8 mouse cellular contexts compared by ENCODE assay signal in the genomic region with DNA sequence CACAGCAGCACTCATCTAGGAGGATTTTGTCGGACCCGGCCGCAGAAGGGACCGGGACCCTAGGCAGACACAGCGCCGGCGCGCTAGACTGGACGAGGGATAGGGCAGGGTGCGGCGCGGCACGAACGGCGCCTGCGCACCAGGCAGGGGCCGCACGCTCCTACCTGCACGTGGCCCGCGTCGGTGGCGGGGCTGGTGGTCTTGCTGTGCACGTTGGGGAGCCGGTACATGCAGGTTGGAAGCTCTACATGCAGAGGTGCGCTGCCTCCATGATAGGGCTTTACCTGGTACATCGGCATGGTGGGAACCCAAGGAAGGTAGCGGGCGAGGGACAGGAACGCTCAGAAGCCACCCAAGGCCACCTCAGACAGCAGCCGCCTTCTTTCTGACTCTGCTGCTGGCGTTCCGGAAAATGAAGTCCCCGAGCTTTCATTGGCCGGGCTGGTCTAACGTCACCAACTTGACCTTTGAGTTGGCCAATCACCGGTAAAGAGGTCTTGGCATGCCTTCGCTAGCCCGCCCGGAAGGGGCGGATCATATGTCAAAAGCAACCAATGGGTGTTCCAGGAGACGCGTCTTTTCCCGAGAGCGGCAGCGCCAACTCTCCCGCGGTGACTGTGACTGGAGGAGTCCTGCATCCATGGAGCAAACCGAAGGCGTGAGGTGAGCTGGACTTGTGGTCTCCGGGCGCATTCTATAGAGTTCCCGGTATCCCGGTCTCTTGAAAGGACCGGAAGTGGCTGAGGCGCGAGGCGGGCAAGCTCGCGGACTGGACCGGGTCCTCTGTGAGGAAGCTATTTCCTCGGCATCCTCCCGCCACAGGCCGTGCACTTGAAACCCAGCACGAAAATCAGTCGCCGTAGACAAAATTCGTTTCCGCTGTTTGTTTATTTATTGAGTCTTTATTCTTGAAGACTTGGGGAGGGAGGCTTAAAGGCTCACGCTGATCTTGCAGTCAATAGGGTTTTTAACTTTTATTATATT. TPM values are rescaled to one million over a fixed set of nuclear protein-coding genes. Genes with fewer than 3 reads are reported as not detected.
DNase-seq lines count a peak whose midpoint lies in the region; ATAC-seq and TF ChIP-seq lines count a peak whose summit lies in the region.

A gene (minus strand): TSS at position 431 of the 984 bp plus-strand sequence.
A gene (plus strand): TSS at position 548 of the 984 bp plus-strand sequence.

- DNase-seq in 3134 (ENCODE audit: extremely low read depth, insufficient read length, low spot score), result peak; percentile 94
- DNase-seq in adrenal gland, postnatal 36 days, result peak; percentile 96
- DNase-seq in heart, adult 18-20 months, result peak; percentile 97 to 98
- peak; percentile 99 for DNase-seq in kidney, adult 2 months
- DNase-seq in spleen, adult 2 months (ENCODE audit: low read depth in 1 of 2, low spot score in 2 of 2), result peak; percentile 93 to 95

- peaks cover 26% of the 10 kb centered on the region for H3K4me1 ChIP-seq in embryonic facial prominence, embryonic 13.5 days
- H3K4me1 ChIP-seq in kidney, adult 2 months (ENCODE audit: control insufficient read depth, insufficient read depth, low read length), result peaks cover 3% of the 10 kb centered on the region; the same call in 1 of the 2 replicates
- peaks cover 18% of the 10 kb centered on the region for H3K4me1 ChIP-seq in limb, embryonic 12.5 days (replicated peaks)
- H3K4me1 ChIP-seq in midbrain, embryonic 15.5 days, result peaks cover 28% of the 10 kb centered on the region
- H3K4me1 ChIP-seq in spleen, adult 2 months (ENCODE audit: control insufficient read depth, insufficient read depth, insufficient read length), result no peaks in the 10 kb centered on the region; the same call in none of the 2 replicates

- no peak for TF ChIP-seq CTCF in kidney, adult 2 months (conservative IDR thresholded peaks at IDR 0.05; ENCODE audit: insufficient read depth, insufficient read length, low read depth, low read length)
- TF ChIP-seq CTCF in spleen, adult 2 months (IDR thresholded peaks at IDR 0.05; ENCODE audit: extremely low read depth, insufficient read depth, insufficient read length, insufficient replicate concordance), result no peak

- peaks cover 30% of the 10 kb centered on the region for H3K36me3 ChIP-seq in embryonic facial prominence, embryonic 13.5 days
- no peaks in the 10 kb centered on the region for H3K36me3 ChIP-seq in kidney, adult 2 months (ENCODE audit: control insufficient read depth, insufficient read depth, low read length)
- peaks cover 30% of the 10 kb centered on the region for H3K36me3 ChIP-seq in limb, embryonic 12.5 days
- peaks cover 12% of the 10 kb centered on the region; the same call in 1 of the 2 replicates for H3K36me3 ChIP-seq in midbrain, embryonic 15.5 days (replicated peaks)
- peaks cover 3% of the 10 kb centered on the region for H3K36me3 ChIP-seq in spleen, adult 2 months (ENCODE audit: control insufficient read depth, insufficient read depth, low read length)

- no peaks in the 10 kb centered on the region for H3K27me3 ChIP-seq in embryonic facial prominence, embryonic 13.5 days
- no peaks in the 10 kb centered on the region for H3K27me3 ChIP-seq in kidney, adult 2 months (replicated peaks; ENCODE audit: control insufficient read depth, insufficient read depth, low read length)
- H3K27me3 ChIP-seq in limb, embryonic 12.5 days, result no peaks in the 10 kb centered on the region
- H3K27me3 ChIP-seq in midbrain, embryonic 15.5 days (replicated peaks), result no peaks in the 10 kb centered on the region
- no peaks in the 10 kb centered on the region for H3K27me3 ChIP-seq in spleen, adult 2 months (ENCODE audit: control insufficient read depth, insufficient read depth, low read length)

- WGBS in embryonic facial prominence, embryonic 13.5 days, result under 1% methylated on average over 70 of the region's 70 CpGs
- WGBS in kidney, adult 2 months, result under 1% methylated on average over 70 of the region's 70 CpGs
- WGBS in limb, embryonic 12.5 days, result under 1% methylated on average over 70 of the region's 70 CpGs
- under 1% methylated on average over 70 of the region's 70 CpGs for whole genome bisulfite sequencing in midbrain, embryonic 15.5 days
- under 1% methylated on average over 70 of the region's 70 CpGs for WGBS in spleen, adult 2 months

- H3K4me2 ChIP-seq in embryonic facial prominence, embryonic 13.5 days, result peak within 1 kb of the TSS; percentile 76
- peak within 1 kb of the TSS; percentile 67 for H3K4me2 ChIP-seq in limb, embryonic 12.5 days
- peak within 1 kb of the TSS; percentile 76 for H3K4me2 ChIP-seq in midbrain, embryonic 15.5 days

- H3K9me3 ChIP-seq in embryonic facial prominence, embryonic 13.5 days, result no peaks in the 10 kb centered on the region
- no peaks in the 10 kb centered on the region for H3K9me3 ChIP-seq in limb, embryonic 12.5 days
- H3K9me3 ChIP-seq in midbrain, embryonic 15.5 days, result no peaks in the 10 kb centered on the region

- peak; percentile 33 for TF ChIP-seq POLR2A in kidney, adult 2 months (IDR thresholded peaks at IDR 0.05; ENCODE audit: low read depth, low read length)
- no peak; the same call in 1 of the 2 replicates for TF ChIP-seq POLR2A in spleen, adult 2 months (IDR thresholded peaks at IDR 0.05; ENCODE audit: low read depth, low read length)

- peak within 1 kb of the TSS; percentile 84 for H3K27ac ChIP-seq in embryonic facial prominence, embryonic 13.5 days
- H3K27ac ChIP-seq in kidney, adult 2 months (ENCODE audit: insufficient read depth, low read depth, low read length), result peak within 1 kb of the TSS; percentile 86
- H3K27ac ChIP-seq in limb, embryonic 12.5 days, result peak within 1 kb of the TSS; percentile 84
- H3K27ac ChIP-seq in midbrain, embryonic 15.5 days, result peak within 1 kb of the TSS; percentile 87
- H3K27ac ChIP-seq in spleen, adult 2 months (ENCODE audit: insufficient read depth, low read length), result peak within 1 kb of the TSS; percentile 77

- ATAC-seq in embryonic facial prominence, embryonic 13.5 days (ENCODE audit: insufficient number of reproducible peaks, insufficient read depth, low FRiP score, low TSS enrichment, low read depth), result peak; percentile 99
- peak; percentile 99 for ATAC-seq in limb, embryonic 12.5 days (ENCODE audit: insufficient number of reproducible peaks, insufficient read depth, low FRiP score, low TSS enrichment, low read depth)
- ATAC-seq in midbrain, embryonic 15.5 days (replicated peaks), result peak; percentile 100

- H3K9ac ChIP-seq in embryonic facial prominence, embryonic 13.5 days, result peak within 1 kb of the TSS; percentile 74
- H3K9ac ChIP-seq in limb, embryonic 12.5 days (replicated peaks), result peak within 1 kb of the TSS; percentile 63
- H3K9ac ChIP-seq in midbrain, embryonic 15.5 days, result peak within 1 kb of the TSS; percentile 70

- H3K4me3 ChIP-seq in embryonic facial prominence, embryonic 13.5 days, result peak within 1 kb of the TSS; percentile 83
- peak within 1 kb of the TSS; percentile 97 for H3K4me3 ChIP-seq in kidney, adult 2 months (ENCODE audit: insufficient read depth, low read depth, low read length)
- peak within 1 kb of the TSS; percentile 75 for H3K4me3 ChIP-seq in limb, embryonic 12.5 days (replicated peaks)
- peak within 1 kb of the TSS; percentile 75 for H3K4me3 ChIP-seq in midbrain, embryonic 15.5 days
- H3K4me3 ChIP-seq in spleen, adult 2 months (ENCODE audit: extremely low read depth, insufficient read depth, insufficient read length), result peak within 1 kb of the TSS; percentile 81

RNA-seq across cellular contexts. Expression of the first gene that starts in this region (rescaled TPM):
- total RNA-seq in adrenal gland, postnatal 36 days (2021), result 10 to 100 TPM; 38.3 to 39.0 TPM
- polyA plus RNA-seq in embryonic facial prominence, embryonic 13.5 days (2015; fragmentation: Nextera tagmentation; extraction: Ambion mirVana), result 86.4 and 95.4 TPM in 2 replicates
- total RNA-seq in heart, adult 18-20 months (2021), result 10 to 100 TPM; 32.2 to 33.4 TPM
- polyA plus RNA-seq in kidney, adult 2 months (2012; rRNA removed), result 35.9 and 41.9 TPM in 2 replicates
- polyA plus RNA-seq in limb, embryonic 12.5 days (2016; fragmentation: Nextera tagmentation; extraction: Ambion mirVana), result 98.0 and 102 TPM in 2 replicates
- 79.5 and 88.3 TPM in 2 replicates for polyA plus RNA-seq in midbrain, embryonic 15.5 days (2015; fragmentation: Nextera tagmentation; extraction: Ambion mirVana)
- polyA plus RNA-seq in spleen, adult 2 months (2012; rRNA removed), result 24.2 and 25.2 TPM in 2 replicates

RNA-seq across cellular contexts. Expression of the second gene that starts in this region (rescaled TPM):
- total RNA-seq in adrenal gland, postnatal 36 days (2021), result 1 to 10 TPM; 9.3 to 9.4 TPM
- 29.4 and 33.0 TPM in 2 replicates for polyA plus RNA-seq in embryonic facial prominence, embryonic 13.5 days (2015; fragmentation: Nextera tagmentation; extraction: Ambion mirVana)
- total RNA-seq in heart, adult 18-20 months (2021), result 1 to 10 TPM; 2.9 to 3.6 TPM
- 2.0 and 2.5 TPM in 2 replicates for polyA plus RNA-seq in kidney, adult 2 months (2012; rRNA removed)
- 38.0 and 41.6 TPM in 2 replicates for polyA plus RNA-seq in limb, embryonic 12.5 days (2016; fragmentation: Nextera tagmentation; extraction: Ambion mirVana)
- 27.4 and 27.6 TPM in 2 replicates for polyA plus RNA-seq in midbrain, embryonic 15.5 days (2015; fragmentation: Nextera tagmentation; extraction: Ambion mirVana)
- polyA plus RNA-seq in spleen, adult 2 months (2012; rRNA removed), result 3.6 and 3.9 TPM in 2 replicates

Comparison
In these comparisons a context has a peak if more than half of its experiments do, and no peak if none do; other contexts are left out.
1. Peak in every context shown above with its lines: DNase-seq, ATAC-seq, H3K4me3 ChIP-seq and H3K27ac ChIP-seq.